Mouse (Mus musculus): ENCODE results near the gene Pard3b.

Pard3b gene

GRCm38 (mm10) chr1:61638347-61639111 lies at the start of gene Pard3b:
Pard3b (plus strand) TSS chr1:61638824.
- peak; percentile 34 to 73 for DNase-seq (ENCODE audit: low spot score in 2 of 2)

DNA sequence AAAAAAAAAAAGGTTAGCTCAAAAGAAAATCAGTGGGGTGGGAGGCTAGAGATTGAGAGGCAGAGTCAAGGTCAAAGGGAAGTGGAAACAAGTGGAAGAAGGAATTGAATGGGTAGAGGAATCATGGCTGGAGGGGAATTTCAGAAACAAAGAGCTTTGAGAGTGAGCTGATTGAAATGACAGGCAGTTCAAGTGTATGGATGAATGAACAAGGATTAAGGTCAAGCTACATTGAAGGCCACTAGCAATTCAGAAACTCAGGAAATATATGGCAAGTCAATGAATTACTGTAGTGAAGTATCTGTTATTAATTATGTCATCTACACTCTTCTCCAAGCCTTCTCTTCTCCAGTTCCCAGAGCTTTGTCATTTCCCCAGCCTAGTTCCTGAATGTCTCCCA lies 22.4 kb upstream of the Pard3b start:
- DNase-seq (ENCODE audit: low spot score in 2 of 2), result no peak

- DNase-seq (ENCODE audit: low spot score in 2 of 2), result no peak
These were observed 18.0 kb upstream of the Pard3b start for GRCm38 (mm10) chr1:61620651-61621050.

GRCm38 (mm10) chr1:61629857-61630256 lies 8.8 kb upstream of the Pard3b start:
- DNase-seq (ENCODE audit: low spot score in 2 of 2), result no peak

DNA sequence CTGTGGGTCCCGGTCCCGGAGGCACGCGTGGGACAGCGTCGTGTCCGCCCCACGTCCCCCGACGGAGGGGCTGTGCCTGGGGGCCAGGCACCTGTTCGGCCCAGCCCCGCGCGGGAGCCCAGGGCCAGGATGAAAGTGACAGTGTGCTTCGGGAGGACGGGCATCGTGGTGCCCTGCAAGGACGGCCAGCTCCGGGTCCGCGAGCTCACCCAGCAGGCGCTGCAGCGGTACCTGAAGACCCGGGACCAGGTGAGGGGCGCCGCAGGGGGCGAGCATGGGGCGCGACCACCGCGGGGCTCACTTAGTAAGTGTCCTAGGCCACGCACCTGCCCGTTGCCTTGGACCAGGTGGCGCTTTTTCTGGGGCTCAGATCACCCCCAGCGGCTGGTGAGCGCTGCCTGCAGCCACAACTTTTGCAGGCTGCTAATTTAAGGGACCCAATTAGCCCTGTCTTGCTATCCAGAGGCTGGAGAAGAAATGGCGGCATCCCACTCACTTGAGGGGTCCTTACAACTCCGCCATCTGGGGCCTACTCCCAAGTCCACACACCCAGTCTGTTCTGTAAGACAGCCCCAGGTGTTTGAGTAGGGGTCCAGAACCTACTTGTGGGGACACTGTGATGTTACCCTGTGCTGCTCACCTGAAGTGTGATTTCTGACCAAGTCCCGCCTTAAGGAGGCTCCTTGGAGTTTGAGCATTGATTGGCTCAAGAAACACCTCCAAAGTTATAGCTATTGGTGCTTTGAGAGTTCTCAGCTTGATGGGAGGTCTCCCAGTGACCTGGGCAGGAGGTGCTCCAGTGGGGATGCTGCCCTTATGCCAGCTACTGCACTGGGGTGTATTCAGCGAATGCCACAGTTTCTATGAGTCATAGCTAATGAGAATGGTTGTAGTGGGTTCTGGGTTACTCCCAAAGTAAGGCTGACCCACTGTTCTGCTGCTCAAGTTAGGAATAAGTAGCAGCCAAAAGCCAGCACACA lies 780 bp downstream of the Pard3b start:
- DNase-seq (ENCODE audit: low spot score in 2 of 2), result peak; percentile 15 to 66

DNA sequence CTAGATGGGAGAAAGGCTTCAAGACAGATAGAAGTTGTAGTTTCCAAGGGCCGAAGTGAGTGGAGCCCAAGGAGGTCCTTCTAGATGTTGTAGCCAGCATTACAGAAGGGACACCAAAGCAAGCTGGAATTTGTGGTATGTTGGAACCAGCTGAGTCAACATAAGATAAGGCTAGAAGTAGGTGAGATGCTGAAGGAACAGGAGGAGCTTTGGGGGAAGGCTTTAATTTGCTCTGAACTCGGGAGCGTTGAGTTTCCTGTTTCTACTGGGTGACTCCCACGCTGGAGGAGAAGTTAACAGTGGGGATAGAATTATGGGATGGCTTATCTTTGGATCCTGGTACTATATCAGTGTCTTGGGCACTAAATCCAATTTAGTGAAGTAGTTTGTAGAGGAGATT lies 3.3 kb downstream of the Pard3b start:
- DNase-seq (ENCODE audit: low spot score in 2 of 2), result no peak

- DNase-seq (ENCODE audit: low spot score in 2 of 2), result no peak
These were observed 6.4 kb downstream of the Pard3b start for GRCm38 (mm10) chr1:61645062-61645461.

- DNase-seq (ENCODE audit: low spot score in 2 of 2), result no peak
These were observed 11.3 kb downstream of the Pard3b start for GRCm38 (mm10) chr1:61649964-61650363.

- no peak for DNase-seq (ENCODE audit: low spot score in 2 of 2)
These were observed 13.0 kb downstream of the Pard3b start for GRCm38 (mm10) chr1:61651454-61652271.

- DNase-seq (ENCODE audit: low spot score in 2 of 2), result no peak
These were observed 19.1 kb downstream of the Pard3b start for GRCm38 (mm10) chr1:61657760-61658159.

DNA sequence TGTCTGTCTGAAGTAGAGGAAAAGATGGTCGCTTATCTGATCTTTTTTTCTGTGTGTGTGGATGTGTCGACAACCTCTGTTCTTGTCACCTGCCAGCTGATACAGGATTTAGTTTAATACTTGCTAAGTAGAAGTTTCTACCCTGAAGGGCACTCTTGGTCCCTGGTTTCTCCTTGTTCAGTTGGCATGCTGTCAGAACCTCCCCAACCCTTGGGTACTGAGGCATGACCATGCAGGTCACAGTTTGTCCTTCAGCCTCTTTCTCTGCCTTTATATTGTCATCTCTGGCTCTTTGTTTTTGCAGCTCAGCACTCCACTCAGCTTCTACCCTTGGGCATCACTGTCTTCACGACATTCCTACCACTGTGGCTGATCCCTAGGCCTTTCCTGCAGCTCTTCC lies 21.3 kb downstream of the Pard3b start:
- DNase-seq (ENCODE audit: low spot score in 2 of 2), result no peak

- DNase-seq (ENCODE audit: low spot score in 2 of 2), result no peak
These were observed 46.7 kb downstream of the Pard3b start for GRCm38 (mm10) chr1:61685221-61685814.

DNA sequence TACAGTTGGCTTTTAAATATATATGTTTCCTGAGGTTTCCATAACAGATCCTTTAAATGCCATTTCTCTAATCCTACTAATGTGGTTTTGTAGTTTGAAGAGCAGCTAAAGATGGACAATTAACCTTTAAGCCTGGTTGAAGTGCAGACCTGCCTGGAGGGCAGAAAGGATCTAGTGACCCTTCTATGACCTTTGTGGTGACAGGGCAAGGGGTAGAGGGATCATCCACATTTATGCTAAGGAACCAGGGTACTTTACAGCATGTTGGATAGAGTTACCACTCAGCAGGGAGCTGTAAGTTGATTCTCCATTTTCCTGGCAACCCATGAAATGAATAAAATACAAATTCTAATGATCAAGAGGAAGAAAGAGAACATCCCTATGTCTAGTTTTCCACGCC lies 47.3 kb downstream of the Pard3b start:
- DNase-seq (ENCODE audit: low spot score in 2 of 2), result no peak

GRCm38 (mm10) chr1:61688301-61688700 lies 49.7 kb downstream of the Pard3b start:
- DNase-seq (ENCODE audit: low spot score in 2 of 2), result no peak

GRCm38 (mm10) chr1:61698462-61699218 lies 60.0 kb downstream of the Pard3b start:
- no peak for DNase-seq (ENCODE audit: low spot score in 2 of 2)

- no peak for DNase-seq (ENCODE audit: low spot score in 2 of 2)
These were observed 71.2 kb downstream of the Pard3b start for GRCm38 (mm10) chr1:61709812-61710211.

- no peak for DNase-seq (ENCODE audit: low spot score in 2 of 2)
These were observed 72.9 kb downstream of the Pard3b start for GRCm38 (mm10) chr1:61711523-61711922.

DNA sequence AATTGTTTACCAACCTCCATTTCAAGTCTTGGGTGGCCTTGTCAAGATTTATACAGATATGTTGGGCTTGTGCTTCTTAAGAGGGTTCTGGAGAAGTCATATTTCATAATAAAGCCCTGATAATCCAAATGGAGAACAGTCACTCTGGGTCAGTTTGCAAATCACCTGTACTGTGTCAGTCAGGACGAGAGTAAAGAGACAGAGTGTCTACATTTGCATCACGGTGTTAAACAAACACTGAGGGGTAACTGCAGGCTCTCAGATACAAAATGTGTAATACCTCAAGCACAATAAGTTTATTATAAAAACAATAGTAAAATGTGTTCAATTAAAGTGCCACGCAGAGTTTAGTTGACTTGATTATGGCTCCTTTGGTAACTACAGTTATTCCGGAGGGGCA lies 91.0 kb downstream of the Pard3b start:
- DNase-seq (ENCODE audit: low spot score in 2 of 2), result no peak

DNA sequence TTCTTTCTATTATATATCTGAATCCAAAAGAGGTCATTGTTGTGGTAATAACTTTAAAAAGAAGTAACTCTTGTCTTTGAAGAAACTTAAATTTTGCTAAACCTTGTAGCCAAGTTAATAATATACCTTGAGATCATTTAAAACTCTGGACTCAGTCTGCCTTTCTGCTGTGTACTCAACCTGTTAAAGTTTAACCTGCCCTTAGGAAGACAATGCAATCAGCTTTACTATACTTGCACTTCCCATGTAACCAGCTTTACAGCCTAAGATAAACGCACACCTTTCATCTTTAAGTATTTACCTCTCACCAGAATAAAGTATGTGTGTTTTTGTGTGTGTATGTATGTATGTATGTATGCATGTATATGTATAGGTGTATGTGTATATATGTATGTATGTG lies 97.9 kb downstream of the Pard3b start:
- no peak for DNase-seq (ENCODE audit: low spot score in 2 of 2)

DNA sequence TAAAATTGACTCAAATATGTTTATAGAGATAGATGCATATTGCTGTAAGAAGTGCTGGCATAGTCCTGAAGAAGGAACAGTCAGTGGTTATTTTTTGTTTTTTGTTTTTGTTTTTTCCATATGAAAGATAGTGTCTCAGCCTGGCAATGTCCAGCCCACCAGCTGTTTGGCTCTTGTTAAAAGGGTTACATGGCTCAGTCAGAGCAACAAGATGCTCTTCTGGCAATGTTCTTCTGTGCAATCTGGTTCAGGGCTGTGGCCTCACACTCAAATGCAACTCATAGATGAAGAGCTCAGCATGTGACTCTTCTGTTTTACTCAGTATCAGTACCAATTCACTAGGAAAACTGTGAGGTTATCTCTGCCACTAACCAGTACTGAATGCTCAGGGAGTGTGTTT lies 104.2 kb downstream of the Pard3b start:
- DNase-seq (ENCODE audit: low spot score in 2 of 2), result no peak

DNA sequence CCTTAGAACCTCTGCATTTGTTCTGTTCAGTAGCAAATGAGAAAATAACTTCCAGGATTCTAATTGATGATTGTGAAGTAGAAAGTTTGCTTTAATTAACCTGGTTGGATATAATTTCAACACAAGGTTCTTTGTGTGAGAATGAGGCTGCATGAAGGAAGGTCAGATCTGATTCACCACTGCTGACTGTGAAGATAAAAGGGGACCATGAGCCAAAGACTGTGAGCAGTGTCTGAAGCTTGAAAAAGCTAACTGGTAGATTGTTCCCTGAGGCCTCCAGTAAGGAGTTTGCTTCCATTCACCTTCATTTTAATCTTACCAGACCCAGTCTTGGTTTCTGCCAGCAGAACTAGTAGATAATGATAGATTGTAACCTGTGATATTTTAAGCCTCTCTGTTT lies 108.9 kb downstream of the Pard3b start:
- DNase-seq (ENCODE audit: low spot score in 2 of 2), result no peak
